Mouse (Mus musculus): ENCODE measurements around the gene Rnf10.
A peak's percentile ranks its signal among the peaks of the same experiment; 100 is the strongest.

DNA sequence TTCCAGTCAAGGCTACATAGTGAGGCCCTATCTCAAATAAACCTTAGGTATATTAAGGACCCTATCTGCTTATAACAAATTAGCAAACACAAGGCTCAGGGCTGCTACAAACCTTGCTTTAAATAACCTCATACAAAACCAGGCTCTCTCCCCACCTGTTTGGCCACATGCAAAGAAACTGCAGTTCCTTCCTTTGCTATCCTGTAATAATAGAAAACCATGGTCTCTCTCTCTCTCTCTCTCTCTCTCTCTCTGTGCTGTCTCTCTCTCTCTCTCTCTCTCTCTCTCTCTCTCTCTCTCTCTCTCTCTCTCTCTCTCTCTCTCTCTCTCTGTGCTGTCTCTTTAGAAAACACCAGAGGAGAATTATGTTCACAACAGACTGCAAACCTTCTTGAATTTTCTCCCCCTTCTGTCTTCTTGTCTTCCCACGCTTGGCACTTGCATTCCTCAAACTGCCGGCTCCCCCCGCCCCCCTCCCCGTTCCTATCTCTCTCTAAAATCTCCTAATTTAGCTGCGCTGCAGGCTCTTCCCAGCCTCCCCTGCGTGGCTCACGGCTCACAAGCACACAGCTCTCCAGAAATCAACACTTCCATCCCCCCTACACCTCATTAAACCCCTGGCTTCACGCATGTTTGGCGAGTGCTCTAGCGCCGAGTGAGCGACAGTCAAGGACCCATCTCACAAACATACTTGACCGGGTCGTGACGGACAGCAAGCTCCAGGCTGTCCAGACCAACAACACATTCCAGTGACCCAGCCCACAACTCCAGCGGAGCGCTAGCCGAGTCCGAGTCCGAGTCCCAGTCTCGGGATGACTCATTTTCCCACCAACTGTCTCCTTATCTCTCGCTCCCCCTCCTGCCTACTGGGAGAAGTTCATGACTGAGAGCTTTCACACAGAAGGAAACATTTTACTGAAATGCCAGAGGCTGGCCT, 46.6 kb upstream of the Rnf10 start:
- TF ChIP-seq POLR2A (IDR thresholded peaks at IDR 0.05; ENCODE audit: control insufficient read depth, extremely low read depth, insufficient read depth, low read length, poor library complexity) (no peak), CTCF (IDR thresholded peaks at IDR 0.05; ENCODE audit: borderline replicate concordance, control insufficient read depth, extremely low read depth, insufficient read depth, low read length, poor library complexity) (0 out of 2 replicates have a peak, but pooled peaks have one; percentile 16)
